Mouse (Mus musculus): ENCODE results near the gene Sytl1.

DNA sequence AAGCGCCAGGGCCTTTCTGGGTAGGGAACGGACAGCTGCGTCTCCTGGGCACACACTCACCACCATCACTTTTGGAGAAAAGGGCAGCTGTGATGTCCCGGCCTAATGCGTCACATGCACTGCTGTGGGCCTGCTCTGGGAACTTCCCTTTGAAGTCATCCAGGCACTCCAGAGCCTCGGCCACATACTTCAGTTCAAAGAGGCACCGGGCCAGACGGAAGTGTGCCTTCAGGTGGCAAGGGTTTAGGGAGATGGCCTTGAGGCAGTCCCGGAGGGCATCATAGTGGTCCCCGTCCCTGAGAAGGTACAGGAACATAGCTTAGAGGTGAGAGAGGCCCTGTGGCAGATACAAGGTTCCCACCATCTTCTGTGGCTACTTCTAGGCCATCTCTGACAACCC is 34.4 kb upstream of the Sytl1 start:
- TF ChIP-seq POLR2A (IDR thresholded peaks at IDR 0.05; ENCODE audit: insufficient read depth, low read depth, low read length) (no peak), CTCF (IDR thresholded peaks at IDR 0.05; ENCODE audit: insufficient read depth, low read depth, low read length) (no peak)

Data from olfactory bulb, adult 2 months (tissue).